Mouse (Mus musculus): ENCODE results near the gene Aox2. TPM values are rescaled to one million over a fixed set of nuclear protein-coding genes. Genes with fewer than 3 reads are reported as not detected.

Gene Aox2
- polyA plus RNA-seq, 1 experiment from 2014 or later, result not detected

- DNase-seq (ENCODE audit: low spot score, missing footprints) (peak; percentile 65), ATAC-seq (ENCODE audit: low FRiP score) (no peak)
- H3K36me3 ChIP-seq (ENCODE audit: control insufficient read depth, insufficient read depth, low read length), result peaks cover 34% of the 10 kb centered on the region
- no peak overlapping the region for H3K4me2 ChIP-seq
- peaks cover 5% of the 10 kb centered on the region; the same call in 1 of the 2 replicates for H3K4me1 ChIP-seq (ENCODE audit: control insufficient read depth, insufficient read depth, low read length)
- no peaks in the 10 kb centered on the region for H3K9me3 ChIP-seq (ENCODE audit: control insufficient read depth, low read length)
- no peak overlapping the region for H3K9ac ChIP-seq (ENCODE audit: low read length)
- H3K27me3 ChIP-seq (ENCODE audit: control insufficient read depth, insufficient read depth, low read length), result no peaks in the 10 kb centered on the region
- H3K4me3 ChIP-seq (ENCODE audit: low read depth, low read length), result no peak overlapping the region
- H3K27ac ChIP-seq (ENCODE audit: low read depth, low read length), result no peak overlapping the region
- 92% methylated on average over 6 of the region's 6 CpGs for WGBS
Measured at GRCm38 (mm10) chr1:58397731-58398130, 119.6 kb downstream of the Aox2 start.

GRCm38 (mm10) chr1:58401396-58401795, 123.3 kb downstream of the Aox2 start:
- Histone ChIP-seq H3K9ac (ENCODE audit: low read length) (no peak overlapping the region), H3K4me2 (no peak overlapping the region), H3K27ac (ENCODE audit: low read depth, low read length) (no peak overlapping the region), H3K36me3 (ENCODE audit: control insufficient read depth, insufficient read depth, low read length) (peaks cover 43% of the 10 kb centered on the region), H3K27me3 (ENCODE audit: control insufficient read depth, insufficient read depth, low read length) (no peaks in the 10 kb centered on the region), H3K9me3 (ENCODE audit: control insufficient read depth, low read length) (no peaks in the 10 kb centered on the region), H3K4me3 (ENCODE audit: low read depth, low read length) (no peak overlapping the region), H3K4me1 (ENCODE audit: control insufficient read depth, insufficient read depth, low read length) (no peaks in the 10 kb centered on the region)
- WGBS, result 93% methylated on average over 6 of the region's 6 CpGs
- no peak for ATAC-seq (ENCODE audit: low FRiP score)
- DNase-seq (ENCODE audit: low spot score, missing footprints), result peak; percentile 81

GRCm38 (mm10) chr1:58403745-58404144, 125.6 kb downstream of the Aox2 start:
- H3K27me3 ChIP-seq (ENCODE audit: control insufficient read depth, insufficient read depth, low read length), result no peaks in the 10 kb centered on the region
- H3K36me3 ChIP-seq (ENCODE audit: control insufficient read depth, insufficient read depth, low read length), result peaks cover 41% of the 10 kb centered on the region
- no peaks in the 10 kb centered on the region for H3K4me1 ChIP-seq (ENCODE audit: control insufficient read depth, insufficient read depth, low read length)
- DNase-seq (ENCODE audit: low spot score, missing footprints) (peak; percentile 81), ATAC-seq (ENCODE audit: low FRiP score) (no peak)
- WGBS, result 96% methylated on average over 5 of the region's 5 CpGs
- no peak overlapping the region for H3K4me3 ChIP-seq (ENCODE audit: low read depth, low read length)
- no peak overlapping the region for H3K9ac ChIP-seq (ENCODE audit: low read length)
- H3K4me2 ChIP-seq, result no peak overlapping the region
- no peaks in the 10 kb centered on the region for H3K9me3 ChIP-seq (ENCODE audit: control insufficient read depth, low read length)
- no peak overlapping the region for H3K27ac ChIP-seq (ENCODE audit: low read depth, low read length)

GRCm38 (mm10) chr1:58407321-58407720, 129.2 kb downstream of the Aox2 start:
- ATAC-seq (ENCODE audit: low FRiP score), result no peak
- 96% methylated on average over 7 of the region's 7 CpGs for WGBS
- H3K4me2 ChIP-seq, result no peak overlapping the region
- H3K9ac ChIP-seq (ENCODE audit: low read length), result no peak overlapping the region
- H3K4me3 ChIP-seq (ENCODE audit: low read depth, low read length), result no peak overlapping the region
- H3K9me3 ChIP-seq (ENCODE audit: control insufficient read depth, low read length), result no peaks in the 10 kb centered on the region
- no peaks in the 10 kb centered on the region for H3K4me1 ChIP-seq (ENCODE audit: control insufficient read depth, insufficient read depth, low read length)
- peaks cover 32% of the 10 kb centered on the region for H3K36me3 ChIP-seq (ENCODE audit: control insufficient read depth, insufficient read depth, low read length)
- DNase-seq (ENCODE audit: low spot score, missing footprints), result no peak
- no peak overlapping the region for H3K27ac ChIP-seq (ENCODE audit: low read depth, low read length)
- no peaks in the 10 kb centered on the region for H3K27me3 ChIP-seq (ENCODE audit: control insufficient read depth, insufficient read depth, low read length)

- 84% methylated on average over 6 of the region's 6 CpGs for WGBS
- Histone ChIP-seq H3K4me3 (ENCODE audit: low read depth, low read length) (no peak overlapping the region), H3K9me3 (ENCODE audit: control insufficient read depth, low read length) (no peaks in the 10 kb centered on the region), H3K4me2 (no peak overlapping the region), H3K27me3 (ENCODE audit: control insufficient read depth, insufficient read depth, low read length) (no peaks in the 10 kb centered on the region), H3K4me1 (ENCODE audit: control insufficient read depth, insufficient read depth, low read length) (no peaks in the 10 kb centered on the region), H3K9ac (ENCODE audit: low read length) (no peak overlapping the region), H3K36me3 (ENCODE audit: control insufficient read depth, insufficient read depth, low read length) (peaks cover 31% of the 10 kb centered on the region), H3K27ac (ENCODE audit: low read depth, low read length) (no peak overlapping the region)
- ATAC-seq (ENCODE audit: low FRiP score), result no peak
- DNase-seq (ENCODE audit: low spot score, missing footprints), result peak; percentile 83
Measured at GRCm38 (mm10) chr1:58408141-58408540, 130.0 kb downstream of the Aox2 start.

GRCm38 (mm10) chr1:58409553-58410197, 131.5 kb downstream of the Aox2 start:
- H3K27me3 ChIP-seq (ENCODE audit: control insufficient read depth, insufficient read depth, low read length), result no peaks in the 10 kb centered on the region
- H3K4me2 ChIP-seq, result no peak overlapping the region
- no peak overlapping the region for H3K9ac ChIP-seq (ENCODE audit: low read length)
- 77% methylated on average over 5 of the region's 5 CpGs for WGBS
- no peak overlapping the region for H3K4me3 ChIP-seq (ENCODE audit: low read depth, low read length)
- H3K36me3 ChIP-seq (ENCODE audit: control insufficient read depth, insufficient read depth, low read length), result peaks cover 33% of the 10 kb centered on the region
- H3K9me3 ChIP-seq (ENCODE audit: control insufficient read depth, low read length), result no peaks in the 10 kb centered on the region
- peak; percentile 81 for DNase-seq (ENCODE audit: low spot score, missing footprints)
- ATAC-seq (ENCODE audit: low FRiP score), result no peak
- H3K4me1 ChIP-seq (ENCODE audit: control insufficient read depth, insufficient read depth, low read length), result no peaks in the 10 kb centered on the region
- no peak overlapping the region for H3K27ac ChIP-seq (ENCODE audit: low read depth, low read length)

GRCm38 (mm10) chr1:58410198-58410588, 132.1 kb downstream of the Aox2 start:
- Histone ChIP-seq H3K36me3 (ENCODE audit: control insufficient read depth, insufficient read depth, low read length) (peaks cover 35% of the 10 kb centered on the region), H3K27ac (ENCODE audit: low read depth, low read length) (no peak overlapping the region), H3K27me3 (ENCODE audit: control insufficient read depth, insufficient read depth, low read length) (no peaks in the 10 kb centered on the region), H3K9me3 (ENCODE audit: control insufficient read depth, low read length) (no peaks in the 10 kb centered on the region), H3K4me1 (ENCODE audit: control insufficient read depth, insufficient read depth, low read length) (no peaks in the 10 kb centered on the region), H3K4me2 (no peak overlapping the region), H3K9ac (ENCODE audit: low read length) (no peak overlapping the region), H3K4me3 (ENCODE audit: low read depth, low read length) (no peak overlapping the region)
- DNase-seq (ENCODE audit: low spot score, missing footprints) (peak; percentile 79), ATAC-seq (ENCODE audit: low FRiP score) (no peak)
- WGBS, result 86% methylated on average over 3 of the region's 3 CpGs

GRCm38 (mm10) chr1:58410776-58411175, 132.7 kb downstream of the Aox2 start:
- Histone ChIP-seq H3K4me2 (no peak overlapping the region), H3K4me3 (ENCODE audit: low read depth, low read length) (no peak overlapping the region), H3K36me3 (ENCODE audit: control insufficient read depth, insufficient read depth, low read length) (peaks cover 36% of the 10 kb centered on the region), H3K9ac (ENCODE audit: low read length) (no peak overlapping the region), H3K27me3 (ENCODE audit: control insufficient read depth, insufficient read depth, low read length) (no peaks in the 10 kb centered on the region), H3K9me3 (ENCODE audit: control insufficient read depth, low read length) (no peaks in the 10 kb centered on the region), H3K4me1 (ENCODE audit: control insufficient read depth, insufficient read depth, low read length) (no peaks in the 10 kb centered on the region), H3K27ac (ENCODE audit: low read depth, low read length) (no peak overlapping the region)
- DNase-seq (ENCODE audit: low spot score, missing footprints), result peak; percentile 84
- no peak for ATAC-seq (ENCODE audit: low FRiP score)
- 94% methylated on average over 7 of the region's 7 CpGs for WGBS

GRCm38 (mm10) chr1:58415442-58415841, 137.3 kb downstream of the Aox2 start:
- H3K9me3 ChIP-seq (ENCODE audit: control insufficient read depth, low read length), result no peaks in the 10 kb centered on the region
- H3K36me3 ChIP-seq (ENCODE audit: control insufficient read depth, insufficient read depth, low read length), result peaks cover 63% of the 10 kb centered on the region

More at GRCm38 (mm10) chr1:58415442-58415841, 137.3 kb downstream of the Aox2 start:
- DNase-seq (ENCODE audit: low spot score, missing footprints), result peak; percentile 88
- H3K27ac ChIP-seq (ENCODE audit: low read depth, low read length), result no peak overlapping the region
- no peak overlapping the region for H3K4me3 ChIP-seq (ENCODE audit: low read depth, low read length)
- H3K4me1 ChIP-seq (ENCODE audit: control insufficient read depth, insufficient read depth, low read length), result no peaks in the 10 kb centered on the region
- no peak for ATAC-seq (ENCODE audit: low FRiP score)
- H3K27me3 ChIP-seq (ENCODE audit: control insufficient read depth, insufficient read depth, low read length), result no peaks in the 10 kb centered on the region
- 37% methylated on average over 1 of the region's 1 CpGs for WGBS
- no peak overlapping the region for H3K9ac ChIP-seq (ENCODE audit: low read length)
- no peak overlapping the region for H3K4me2 ChIP-seq
